Mouse (Mus musculus): Measurements from ENCODE around the gene Dock4.

The Dock4 gene

DNA sequence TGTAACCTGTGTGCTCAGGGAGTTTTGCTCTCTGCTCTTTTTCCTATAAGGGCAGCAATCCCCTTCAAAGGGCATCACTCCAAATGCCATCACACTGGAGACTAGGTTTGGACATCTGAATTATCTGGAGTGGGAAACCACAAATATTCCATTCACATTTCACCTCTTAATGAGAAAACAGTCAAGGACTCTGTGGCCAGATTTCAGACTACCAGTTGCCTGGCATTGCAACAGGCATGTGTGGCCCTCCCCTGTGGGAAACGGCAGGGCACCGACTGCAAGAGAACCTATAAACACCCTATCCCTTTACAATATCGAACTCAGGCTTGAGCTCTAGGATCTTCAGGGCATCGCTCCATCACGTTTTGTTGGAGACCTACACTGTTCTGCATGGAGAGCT, 448.9 kb downstream of the Dock4 start:
- DNase-seq = no peak

Measured in thymus, postnatal 36 days (tissue).